Mouse (Mus musculus) hindbrain, embryonic 14.5 days (tissue): ENCODE data around the gene Axl. TPM values are rescaled to one million over a fixed set of nuclear protein-coding genes. Genes with fewer than 3 reads are reported as not detected.
"Not testable (repeated sequence)": the region's sequence is repeated elsewhere in the genome, so short reads cannot be mapped to it uniquely, and the experiment has no call there.

Source experiments
- ATAC-seq: fragments of 200-750 bp; cut with Nextera tagmentation; 2 replicates; pipeline ENCODE4 v1.8.0; 2017; ENCODE audit warnings: moderate number of reproducible peaks, mild to moderate bottlenecking, moderate TSS enrichment, moderate library complexity; ENCODE audit not compliant: low FRiP score
- DNase-seq: peaks from one replicate; pipeline ENCODE4 v3.0.0-alpha.2; 2015; ENCODE audit warnings: low spot score
- H3K27ac ChIP-seq: fragments of 300-500 bp; sonication (generic); 2 replicates; pipeline ENCODE4 v1.5.1; 2014; ENCODE audit warnings: mild to moderate bottlenecking, moderate library complexity
- H3K27me3 ChIP-seq: fragments of 300-500 bp; sonication (generic); 2 replicates; pipeline ENCODE4 v1.6.1; 2014; ENCODE audit warnings: mild to moderate bottlenecking, low read length, mixed read lengths; ENCODE audit not compliant: control insufficient read depth, insufficient read depth
- H3K36me3 ChIP-seq: fragments of 300-500 bp; sonication (generic); replicated peaks from 2 replicates; pipeline ENCODE4 v1.6.1; 2014; ENCODE audit not compliant: control insufficient read depth, insufficient read depth
- H3K4me1 ChIP-seq: fragments of 300-500 bp; sonication (generic); replicated peaks from 2 replicates; pipeline ENCODE4 v1.6.1; 2014; ENCODE audit warnings: antibody characterized with exemption, low read length, mixed read lengths; ENCODE audit not compliant: control insufficient read depth, insufficient read depth
- H3K4me2 ChIP-seq: fragments of 300-500 bp; sonication (generic); replicated peaks from 2 replicates; pipeline ENCODE4 v1.6.1; 2014; ENCODE audit warnings: mild to moderate bottlenecking, moderate library complexity
- H3K4me3 ChIP-seq: fragments of 300-500 bp; sonication (generic); replicated peaks from 2 replicates; pipeline ENCODE4 v1.5.1; 2014; ENCODE audit warnings: mild to moderate bottlenecking, low read length
- H3K9ac ChIP-seq: fragments of 300-500 bp; sonication (generic); 2 replicates; pipeline ENCODE4 v1.6.1; 2014
- H3K9me3 ChIP-seq: fragments of 300-500 bp; sonication (generic); 2 replicates; pipeline ENCODE4 v1.6.1; 2016; ENCODE audit warnings: low read length; ENCODE audit not compliant: control insufficient read depth
- WGBS: fragments of 180-500 bp; shearing (Covaris S2); extraction: QIAGEN DNeasy Blood & Tissue Kit; methylation state at CpG from one replicate; pipeline ENCODE4 v1.1.7; 2014; 5-methylcytosine and 5-hydroxymethylcytosine counted together
- polyA plus RNA-seq: library from polyadenylated mRNA; unstranded; fragments of >200 nt; fragmentation: Nextera tagmentation; extraction: Ambion mirVana; gene quantifications from 2 replicates; pipeline ENCODE4 v1.2.1, GENCODE M21; 2014

Gene Axl
- polyA plus RNA-seq, 1 experiment from 2014 or later = 20.6 TPM

- Histone ChIP-seq H3K27ac (no peak overlapping the region), H3K4me2 (no peak overlapping the region), H3K27me3 (no peaks in the 10 kb centered on the region), H3K4me3 (no peak overlapping the region), H3K9ac (no peak overlapping the region), H3K9me3 (no peaks in the 10 kb centered on the region), H3K36me3 (peaks cover 98% of the 10 kb centered on the region), H3K4me1 (no peaks in the 10 kb centered on the region)
- no peak for DNase-seq
- ATAC-seq = no peak
- WGBS = 92% methylated on average over 3 of the region's 3 CpGs
These were observed 41.7 kb downstream of the Axl start for GRCm38 (mm10) chr7:25746844-25747243.

DNA sequence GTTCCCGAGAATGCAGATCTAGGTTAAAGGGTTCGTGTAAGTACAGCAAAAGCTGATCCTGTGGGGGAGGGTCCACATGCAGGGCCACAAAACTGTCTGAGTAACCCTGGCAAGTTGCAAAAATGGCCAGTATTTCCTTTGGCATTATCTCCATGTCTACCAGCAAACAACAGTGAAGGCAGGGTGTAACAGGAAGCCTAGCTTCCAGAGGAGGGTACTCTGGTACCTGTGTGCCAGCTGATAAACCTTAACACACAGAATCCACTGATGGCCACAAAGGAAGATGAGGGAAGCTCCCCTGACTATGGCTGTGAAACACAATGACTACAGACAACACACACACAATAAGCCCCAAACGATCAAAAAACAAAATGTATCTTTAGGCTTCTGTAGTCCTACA lies 50.2 kb downstream of the Axl start:
- peaks cover 100% of the 10 kb centered on the region for H3K36me3 ChIP-seq
- DNase-seq (no peak), ATAC-seq (no peak)
- WGBS = 95% methylated on average over 3 of the region's 3 CpGs
- no peaks in the 10 kb centered on the region for H3K9me3 ChIP-seq
- H3K4me1 ChIP-seq = no peaks in the 10 kb centered on the region
- H3K4me2 ChIP-seq = no peak overlapping the region
- H3K9ac ChIP-seq = no peak overlapping the region
- no peaks in the 10 kb centered on the region for H3K27me3 ChIP-seq
- no peak overlapping the region for H3K4me3 ChIP-seq
- H3K27ac ChIP-seq = no peak overlapping the region

GRCm38 (mm10) chr7:25736920-25737319 lies 51.6 kb downstream of the Axl start:
- WGBS = 93% methylated on average over 2 of the region's 2 CpGs
- Histone ChIP-seq H3K27me3 (no peaks in the 10 kb centered on the region), H3K9me3 (no peaks in the 10 kb centered on the region), H3K27ac (no peak overlapping the region), H3K9ac (no peak overlapping the region), H3K36me3 (peaks cover 100% of the 10 kb centered on the region), H3K4me1 (no peaks in the 10 kb centered on the region), H3K4me2 (no peak overlapping the region), H3K4me3 (no peak overlapping the region)
- no peak for DNase-seq
- no peak for ATAC-seq

DNA sequence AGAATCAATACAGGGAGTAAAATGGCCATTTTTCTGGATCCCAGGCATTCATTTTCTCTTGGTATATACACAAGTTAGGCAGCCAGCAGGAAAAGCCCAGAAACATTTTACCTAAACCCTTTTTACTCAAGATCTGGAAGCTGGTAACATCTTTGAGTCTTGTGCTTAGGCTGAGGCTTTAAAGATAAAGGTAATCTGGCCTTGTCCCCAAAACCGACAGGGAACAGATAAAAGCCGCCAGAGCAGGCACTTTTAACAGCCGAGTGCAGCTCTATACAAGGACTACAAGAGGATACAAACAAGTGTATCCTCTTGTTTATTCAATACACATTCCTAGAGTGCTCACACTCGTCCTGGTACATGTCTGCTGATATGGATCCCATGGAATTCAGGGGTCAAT lies 53.5 kb downstream of the Axl start:
- Histone ChIP-seq H3K36me3 (peaks cover 99% of the 10 kb centered on the region), H3K27me3 (no peaks in the 10 kb centered on the region), H3K9me3 (no peaks in the 10 kb centered on the region), H3K27ac (no peak overlapping the region), H3K4me1 (no peaks in the 10 kb centered on the region), H3K9ac (no peak overlapping the region), H3K4me2 (no peak overlapping the region), H3K4me3 (no peak overlapping the region)
- 84% methylated on average over 4 of the region's 4 CpGs for WGBS
- ATAC-seq (no peak), DNase-seq (no peak)

GRCm38 (mm10) chr7:25731294-25732055 lies 57.0 kb downstream of the Axl start:
- H3K9ac ChIP-seq = no peak overlapping the region
- no peaks in the 10 kb centered on the region for H3K27me3 ChIP-seq
- no peak overlapping the region for H3K4me3 ChIP-seq
- H3K36me3 ChIP-seq = peaks cover 98% of the 10 kb centered on the region
- H3K9me3 ChIP-seq = no peaks in the 10 kb centered on the region
- no peaks in the 10 kb centered on the region for H3K4me1 ChIP-seq
- H3K27ac ChIP-seq = no peak overlapping the region
- H3K4me2 ChIP-seq = no peak overlapping the region
- ATAC-seq (no peak), DNase-seq (no peak)
- WGBS = 97% methylated on average over 8 of the region's 8 CpGs

GRCm38 (mm10) chr7:25729862-25730261 lies 58.6 kb downstream of the Axl start:
- Histone ChIP-seq H3K9me3 (no peaks in the 10 kb centered on the region), H3K36me3 (peaks cover 98% of the 10 kb centered on the region), H3K27ac (no peak overlapping the region), H3K9ac (no peak overlapping the region), H3K4me2 (no peak overlapping the region), H3K4me1 (no peaks in the 10 kb centered on the region), H3K4me3 (no peak overlapping the region), H3K27me3 (no peaks in the 10 kb centered on the region)
- 79% methylated on average over 2 of the region's 2 CpGs for WGBS
- DNase-seq (no peak), ATAC-seq (no peak)

- H3K9me3 ChIP-seq = no peaks in the 10 kb centered on the region
- no peak overlapping the region for H3K4me2 ChIP-seq
- no peak overlapping the region for H3K27ac ChIP-seq
- H3K27me3 ChIP-seq = no peaks in the 10 kb centered on the region
- no peaks in the 10 kb centered on the region for H3K4me1 ChIP-seq
- DNase-seq = no peak
- ATAC-seq = no peak
- no peak overlapping the region for H3K9ac ChIP-seq
- H3K36me3 ChIP-seq = peaks cover 98% of the 10 kb centered on the region
- H3K4me3 ChIP-seq = no peak overlapping the region
- WGBS = 32% methylated on average over 2 of the region's 2 CpGs
These were observed 59.1 kb downstream of the Axl start for GRCm38 (mm10) chr7:25729396-25729795.

- 97% methylated on average over 5 of the region's 5 CpGs for WGBS
- DNase-seq = no peak
- Histone ChIP-seq H3K4me1 (no peaks in the 10 kb centered on the region), H3K4me2 (no peak overlapping the region), H3K9ac (no peak overlapping the region), H3K27me3 (no peaks in the 10 kb centered on the region), H3K36me3 (peaks cover 98% of the 10 kb centered on the region), H3K4me3 (no peak overlapping the region), H3K9me3 (no peaks in the 10 kb centered on the region), H3K27ac (no peak overlapping the region)
- no peak for ATAC-seq
These were observed 60.7 kb downstream of the Axl start for GRCm38 (mm10) chr7:25727800-25728199.

- Histone ChIP-seq H3K27ac (no peak overlapping the region), H3K36me3 (peaks cover 99% of the 10 kb centered on the region), H3K4me3 (no peak overlapping the region), H3K9ac (no peak overlapping the region), H3K4me1 (no peaks in the 10 kb centered on the region), H3K4me2 (no peak overlapping the region), H3K9me3 (no peaks in the 10 kb centered on the region), H3K27me3 (no peaks in the 10 kb centered on the region)
- ATAC-seq (no peak), DNase-seq (no peak)
- 87% methylated on average over 19 of the region's 19 CpGs for WGBS
These were observed 62.6 kb downstream of the Axl start for GRCm38 (mm10) chr7:25725886-25726285.

GRCm38 (mm10) chr7:25721776-25722175 lies 66.7 kb downstream of the Axl start:
- H3K27me3 ChIP-seq, ATAC-seq, H3K27ac ChIP-seq, H3K4me3 ChIP-seq, H3K9me3 ChIP-seq, H3K9ac ChIP-seq, H3K4me2 ChIP-seq, DNase-seq: not testable (repeated sequence)
- peaks cover 71% of the 10 kb centered on the region for H3K36me3 ChIP-seq
- peaks cover 17% of the 10 kb centered on the region for H3K4me1 ChIP-seq
